Mouse (Mus musculus) C2C12 (cell line): ENCODE results near the gene Klf11.

ENCODE experiments used
- CTCF ChIP-seq: IDR thresholded peaks from one replicate; pipeline ENCODE4 v1.5.1; 2011; ENCODE audit not compliant: control insufficient read depth, insufficient read depth, insufficient read length
- FOSL1 ChIP-seq: IDR thresholded peaks from one replicate; pipeline ENCODE4 v1.8.0; 2011; ENCODE audit warnings: mild to moderate bottlenecking, low read length; ENCODE audit not compliant: poor library complexity, insufficient read depth, severe bottlenecking
- USF1 ChIP-seq: IDR thresholded peaks from one replicate; pipeline ENCODE4 v1.6.1; 2011; ENCODE audit warnings: low read depth, mild to moderate bottlenecking, control low read depth, moderate library complexity

DNA sequence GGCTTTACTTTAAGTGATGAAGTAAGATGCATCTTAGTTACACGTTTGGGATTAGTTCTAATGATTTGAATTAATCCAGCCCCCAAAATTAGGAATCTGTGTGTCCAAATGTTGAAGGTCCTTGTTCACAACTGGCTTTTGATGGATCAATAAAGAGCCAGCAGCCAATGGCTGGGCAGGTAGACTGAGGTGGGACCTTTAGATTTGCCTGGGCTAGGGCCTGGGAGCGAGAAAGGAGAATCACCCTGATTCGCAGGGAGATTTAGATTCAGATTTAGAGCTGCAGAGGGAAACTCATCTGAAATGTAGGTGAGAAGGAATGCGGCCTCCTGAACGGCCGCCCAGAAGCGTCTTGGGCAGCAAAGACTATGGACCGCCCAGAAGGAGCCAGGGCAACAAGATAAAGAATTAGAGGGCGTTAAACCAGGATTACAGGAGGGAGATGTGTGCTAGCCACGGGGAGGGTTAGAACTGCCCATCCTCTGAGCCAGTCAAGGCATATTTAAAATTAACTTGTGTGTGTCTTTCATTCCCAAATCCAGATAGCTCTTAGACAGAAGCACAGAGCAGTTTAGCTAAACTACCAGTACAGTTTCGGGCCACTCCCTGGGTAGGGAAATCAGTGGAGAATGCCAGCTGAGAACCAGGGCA lies 35.7 kb downstream of the Klf11 start:
- TF ChIP-seq USF1 (no peak), CTCF (no peak), FOSL1 (no peak)
